Mouse (Mus musculus): ENCODE results near the gene Schip1.
A peak's percentile ranks its signal among the peaks of the same experiment; 100 is the strongest.

Schip1 gene

GRCm38 (mm10) chr3:68615042-68615810, 550.6 kb downstream of the Schip1 start:
- peak; percentile 50 for DNase-seq (ENCODE audit: low read depth, low spot score)

GRCm38 (mm10) chr3:68616363-68616762, 551.8 kb downstream of the Schip1 start:
- no peak for DNase-seq (ENCODE audit: low read depth, low spot score)

GRCm38 (mm10) chr3:68617708-68618107, 553.1 kb downstream of the Schip1 start:
- DNase-seq (ENCODE audit: low read depth, low spot score): no peak

GRCm38 (mm10) chr3:68619097-68619496, 554.5 kb downstream of the Schip1 start:
- DNase-seq (ENCODE audit: low read depth, low spot score): no peak

- DNase-seq (ENCODE audit: low read depth, low spot score): no peak
These were observed 557.4 kb downstream of the Schip1 start for GRCm38 (mm10) chr3:68621971-68622370.

GRCm38 (mm10) chr3:68623036-68623435, 558.4 kb downstream of the Schip1 start:
- DNase-seq (ENCODE audit: low read depth, low spot score): no peak

- DNase-seq (ENCODE audit: low read depth, low spot score): no peak
These were observed 559.9 kb downstream of the Schip1 start for GRCm38 (mm10) chr3:68624471-68624870.

- no peak for DNase-seq (ENCODE audit: low read depth, low spot score)
These were observed 565.7 kb downstream of the Schip1 start for GRCm38 (mm10) chr3:68630261-68630660.

GRCm38 (mm10) chr3:68630821-68631220, 566.2 kb downstream of the Schip1 start:
- DNase-seq (ENCODE audit: low read depth, low spot score): no peak

- DNase-seq (ENCODE audit: low read depth, low spot score): no peak
These were observed 568.1 kb downstream of the Schip1 start for GRCm38 (mm10) chr3:68632714-68633113.

GRCm38 (mm10) chr3:68633577-68633976, 569.0 kb downstream of the Schip1 start:
- DNase-seq (ENCODE audit: low read depth, low spot score): no peak

- peak; percentile 7 for DNase-seq (ENCODE audit: low read depth, low spot score)
These were observed 573.4 kb downstream of the Schip1 start for GRCm38 (mm10) chr3:68637960-68638359.

- DNase-seq (ENCODE audit: low read depth, low spot score): no peak
These were observed 574.1 kb downstream of the Schip1 start for GRCm38 (mm10) chr3:68638703-68639102.

GRCm38 (mm10) chr3:68642935-68643334, 578.3 kb downstream of the Schip1 start:
- DNase-seq (ENCODE audit: low read depth, low spot score): no peak

GRCm38 (mm10) chr3:68646387-68647130, 582.0 kb downstream of the Schip1 start:
- no peak for DNase-seq (ENCODE audit: low read depth, low spot score)

- no peak for DNase-seq (ENCODE audit: low read depth, low spot score)
These were observed 582.7 kb downstream of the Schip1 start for GRCm38 (mm10) chr3:68647282-68647681.

GRCm38 (mm10) chr3:68650251-68650650, 585.6 kb downstream of the Schip1 start:
- DNase-seq (ENCODE audit: low read depth, low spot score): no peak

- no peak for DNase-seq (ENCODE audit: low read depth, low spot score)
These were observed 592.2 kb downstream of the Schip1 start for GRCm38 (mm10) chr3:68656607-68657352.

- DNase-seq (ENCODE audit: low read depth, low spot score): no peak
These were observed 593.1 kb downstream of the Schip1 start for GRCm38 (mm10) chr3:68657589-68658245.

- no peak for DNase-seq (ENCODE audit: low read depth, low spot score)
These were observed 595.4 kb downstream of the Schip1 start for GRCm38 (mm10) chr3:68659996-68660395.

GRCm38 (mm10) chr3:68660538-68660937, 595.9 kb downstream of the Schip1 start:
- DNase-seq (ENCODE audit: low read depth, low spot score): no peak

- no peak for DNase-seq (ENCODE audit: low read depth, low spot score)
These were observed 597.8 kb downstream of the Schip1 start for GRCm38 (mm10) chr3:68662386-68662785.

Data from forelimb bud, embryonic 11.5 days (tissue).